Mouse (Mus musculus) cerebellum, adult 2 months (tissue): ENCODE measurements at regions not wholly inside any gene's neighbourhood (a gene's known extent, or its start where the extent isn't known, plus 50 kb on each side); places are given as distances from the start of the nearest gene placed in this dataset.
"Not testable (repeated sequence)": the region's sequence is repeated elsewhere in the genome, so short reads cannot be mapped to it uniquely, and the experiment has no call there.

Experiments used
- DNase-seq, 2 experiments: peaks; one replicate each; pipeline ENCODE4 v3.0.0; 2021
- H3K27ac ChIP-seq: fragments of 200-500 bp; 2 replicates; pipeline ENCODE4 v1.5.1; 2012; ENCODE audit warnings: low read length, control low read depth, inconsistent platforms; ENCODE audit not compliant: insufficient read depth
- H3K27me3 ChIP-seq: fragments of 200-500 bp; 2 replicates; pipeline ENCODE4 v1.6.1; 2012; ENCODE audit warnings: inconsistent platforms, mild to moderate bottlenecking, low read length, moderate library complexity; ENCODE audit not compliant: control insufficient read depth, insufficient read depth
- H3K4me1 ChIP-seq: fragments of 200-500 bp; 2 replicates; pipeline ENCODE4 v1.6.1; 2011; ENCODE audit warnings: low read length; ENCODE audit not compliant: control insufficient read depth, insufficient read depth
- H3K4me3 ChIP-seq: fragments of 200-500 bp; replicated peaks from 2 replicates; pipeline ENCODE3; 2011; ENCODE audit warnings: mild to moderate bottlenecking, low read depth, low read length, control low read depth; ENCODE audit not compliant: insufficient read depth
- CTCF ChIP-seq: fragments of 200-500 bp; IDR thresholded peaks from 2 replicates; pipeline ENCODE4 v1.5.1; 2011; ENCODE audit warnings: low read depth, mild to moderate bottlenecking, control low read depth, low read length, moderate library complexity, borderline replicate concordance; ENCODE audit not compliant: insufficient read depth
- POLR2A ChIP-seq: fragments of 200-500 bp; IDR thresholded peaks from 2 replicates; pipeline ENCODE4 v1.6.1; 2011; ENCODE audit warnings: low read length, control low read depth, borderline replicate concordance; ENCODE audit not compliant: insufficient read depth
- WGBS: fragments of 180-500 bp; shearing (Covaris S2); methylation state at CpG from one replicate; pipeline ENCODE4 v1.1.7; 2018; 5-methylcytosine and 5-hydroxymethylcytosine counted together

GRCm38 (mm10) chr3:78964231-78964858 lies 322.0 kb downstream of the Rapgef2 start:
- TF ChIP-seq POLR2A, result no peak
- no peak for TF ChIP-seq CTCF
- no peak for DNase-seq
- no peaks in the 10 kb centered on the region for H3K4me1 ChIP-seq
- no peak overlapping the region for H3K4me3 ChIP-seq
- H3K27me3 ChIP-seq, result no peaks in the 10 kb centered on the region
- H3K27ac ChIP-seq, result no peak overlapping the region
- WGBS, result 89% methylated on average over 9 of the region's 9 CpGs

DNA sequence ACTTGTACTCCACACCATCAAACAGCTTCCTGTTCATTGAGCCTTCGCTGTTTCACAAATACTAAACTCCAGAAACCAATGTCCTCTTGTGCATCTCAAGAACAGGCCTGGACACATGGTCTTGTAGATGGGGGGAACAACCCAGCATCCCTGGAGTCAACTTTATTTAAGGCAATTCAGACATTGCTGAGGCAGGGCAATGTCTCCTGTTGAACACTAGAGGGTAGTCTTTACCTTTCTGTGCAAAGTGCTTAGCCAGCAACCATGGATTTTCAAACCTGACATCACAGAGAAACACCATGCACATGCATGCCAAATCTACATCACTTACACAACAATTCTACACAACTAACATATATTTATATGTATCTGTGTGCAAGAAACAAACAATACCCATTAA lies 327.5 kb downstream of the Rapgef2 start:
- no peak overlapping the region for H3K27ac ChIP-seq
- peak; percentile 23 to 41 for DNase-seq
- no peaks in the 10 kb centered on the region for H3K27me3 ChIP-seq
- 42% methylated on average over 1 of the region's 1 CpGs for WGBS
- H3K4me3 ChIP-seq, result no peak overlapping the region
- peak; percentile 79; the same call in 1 of the 2 replicates for TF ChIP-seq CTCF
- TF ChIP-seq POLR2A, result no peak
- no peaks in the 10 kb centered on the region for H3K4me1 ChIP-seq

DNA sequence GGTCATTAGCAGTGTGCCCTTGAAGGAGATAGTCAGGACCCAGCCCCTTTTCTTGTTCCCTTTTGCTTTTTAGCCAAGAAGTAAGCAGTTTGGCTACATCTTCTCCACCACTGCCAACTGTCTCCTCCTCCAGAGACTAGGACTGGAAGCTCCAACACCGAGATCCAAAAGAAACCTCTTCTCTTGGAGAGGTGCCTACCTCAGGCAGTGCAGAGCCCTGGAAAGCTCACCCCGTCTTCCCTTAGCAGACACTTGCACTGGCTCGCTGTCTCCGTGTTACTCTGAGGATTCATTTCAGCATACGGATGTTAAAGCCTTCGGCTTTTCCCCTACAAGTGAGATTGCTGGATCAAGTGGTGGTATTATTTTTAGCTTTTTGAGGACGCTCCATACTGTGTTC lies 331.0 kb downstream of the Rapgef2 start:
- Histone ChIP-seq H3K27me3 (no peaks in the 10 kb centered on the region), H3K27ac (no peak overlapping the region), H3K4me3 (no peak overlapping the region), H3K4me1 (no peaks in the 10 kb centered on the region)
- DNase-seq, result no peak
- 50% methylated on average over 7 of the region's 7 CpGs for WGBS
- no peak for TF ChIP-seq POLR2A
- TF ChIP-seq CTCF, result no peak

DNA sequence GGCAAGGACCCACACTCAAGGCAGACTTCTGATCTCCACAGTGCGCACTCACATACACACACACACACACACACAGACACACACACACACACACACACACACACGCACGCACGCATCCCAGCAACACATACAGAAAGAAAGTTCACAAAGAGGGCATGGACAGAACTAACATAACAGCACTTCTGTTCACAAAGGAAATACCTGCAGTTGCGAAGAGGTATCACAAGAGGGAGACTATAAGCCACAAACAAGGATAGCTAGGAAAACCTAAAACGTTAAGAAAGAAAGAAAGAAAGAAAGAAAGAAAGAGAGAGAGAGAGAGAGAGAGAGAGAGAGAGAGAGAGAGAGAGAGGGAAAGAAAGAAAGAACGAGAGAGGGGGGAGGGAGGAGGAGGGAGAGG lies 336.9 kb downstream of the Rapgef2 start:
- DNase-seq, H3K4me1 ChIP-seq, H3K4me3 ChIP-seq, H3K27me3 ChIP-seq, H3K27ac ChIP-seq: not testable (repeated sequence)
- 77% methylated on average over 6 of the region's 7 CpGs for WGBS

GRCm38 (mm10) chr3:78948700-78949099 lies 337.6 kb downstream of the Rapgef2 start:
- 90% methylated on average over 9 of the region's 9 CpGs for whole genome bisulfite sequencing
- no peak overlapping the region for H3K27ac ChIP-seq
- TF ChIP-seq CTCF, result no peak
- no peak for TF ChIP-seq POLR2A
- no peaks in the 10 kb centered on the region for H3K27me3 ChIP-seq
- no peak for DNase-seq
- H3K4me3 ChIP-seq, result no peak overlapping the region
- H3K4me1 ChIP-seq, result no peaks in the 10 kb centered on the region

GRCm38 (mm10) chr3:78948171-78948570 lies 338.1 kb downstream of the Rapgef2 start:
- H3K27ac ChIP-seq, result no peak overlapping the region
- H3K4me1 ChIP-seq, result no peaks in the 10 kb centered on the region
- DNase-seq, result peak in 1 of 2 experiments; percentile 35
- no peak overlapping the region for H3K4me3 ChIP-seq
- TF ChIP-seq CTCF (peak; percentile 26; the same call in 1 of the 2 replicates), POLR2A (no peak)
- 23% methylated on average over 8 of the region's 8 CpGs for WGBS
- no peaks in the 10 kb centered on the region for H3K27me3 ChIP-seq

DNA sequence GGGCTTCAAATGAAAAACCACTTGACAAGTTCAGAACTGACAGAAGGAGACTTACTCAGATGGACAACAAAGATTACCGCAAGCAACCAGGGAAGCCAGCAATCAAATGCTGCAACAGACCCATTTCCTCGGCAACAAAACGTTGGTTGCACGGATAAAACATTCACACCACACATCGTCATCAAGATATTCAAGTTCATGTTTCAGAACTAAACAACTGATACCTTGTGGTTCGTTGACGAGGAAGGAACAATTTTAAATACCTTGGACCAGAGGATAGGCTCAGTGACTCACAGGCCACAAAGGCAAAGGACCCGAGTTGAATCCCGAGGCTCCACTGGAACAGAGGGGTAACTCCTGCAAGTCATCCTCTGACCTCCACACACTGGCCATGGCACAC lies 339.1 kb downstream of the Rapgef2 start:
- TF ChIP-seq POLR2A, result no peak
- TF ChIP-seq CTCF, result no peak
- Histone ChIP-seq H3K27me3 (no peaks in the 10 kb centered on the region), H3K27ac (no peak overlapping the region), H3K4me3 (no peak overlapping the region), H3K4me1 (no peaks in the 10 kb centered on the region)
- DNase-seq, result no peak
- 90% methylated on average over 9 of the region's 9 CpGs for WGBS

GRCm38 (mm10) chr3:78944185-78944584 lies 342.1 kb downstream of the Rapgef2 start:
- TF ChIP-seq CTCF (no peak), POLR2A (no peak)
- H3K4me1 ChIP-seq, result no peaks in the 10 kb centered on the region
- no peak for DNase-seq

More at GRCm38 (mm10) chr3:78944185-78944584, 342.1 kb downstream of the Rapgef2 start:
- H3K27ac ChIP-seq, result no peak overlapping the region
- WGBS, result 79% methylated on average over 8 of the region's 8 CpGs
- H3K27me3 ChIP-seq, result no peaks in the 10 kb centered on the region
- no peak overlapping the region for H3K4me3 ChIP-seq
